Comparison of ENCODE assay signal across 16 mouse cellular contexts in genomic region chr6:137576091-137576490, GRCm38 (mm10).
"Had no signal": no experiment of that assay in that cellular context is flagged by ENCODE, and none has a peak within 500 bp of the region (broad histone marks: within the 10 kb centered on the region; RNA-seq: fewer than 3 reads in every experiment).

No protein-coding gene starts in this region.

- H3K36me3 ChIP-seq: midbrain, embryonic 13.5 days; midbrain, embryonic 15.5 days; neural tube, embryonic 12.5 days; stomach, embryonic 15.5 days had no signal

- H3K4me1 ChIP-seq: midbrain, embryonic 13.5 days; midbrain, embryonic 15.5 days; neural tube, embryonic 12.5 days had no signal

- H3K9me3 ChIP-seq: megakaryocyte, embryonic 14.5 days; midbrain, embryonic 13.5 days; midbrain, embryonic 15.5 days; neural tube, embryonic 12.5 days; stomach, embryonic 15.5 days had no signal

- H3K27ac ChIP-seq: midbrain, embryonic 13.5 days; midbrain, embryonic 15.5 days; neural tube, embryonic 12.5 days; stomach, embryonic 15.5 days; stomach, postnatal 0 days had no signal

- H3K9ac ChIP-seq: lung, embryonic 14.5 days; midbrain, embryonic 13.5 days; midbrain, embryonic 15.5 days; neural tube, embryonic 12.5 days; stomach, embryonic 15.5 days had no signal

- H3K4me2 ChIP-seq: lung, embryonic 14.5 days; midbrain, embryonic 11.5 days; midbrain, embryonic 13.5 days; midbrain, embryonic 15.5 days; neural tube, embryonic 12.5 days; stomach, embryonic 15.5 days had no signal

- H3K4me3 ChIP-seq: megakaryocyte, embryonic 14.5 days; midbrain, embryonic 13.5 days; midbrain, embryonic 15.5 days; neural tube, embryonic 12.5 days; stomach, embryonic 15.5 days had no signal

- DNase-seq: lung, adult 18-20 months; lung, embryonic 14.5 days; lung, postnatal 10 days; lung, postnatal 4 days; right cerebral cortex, adult 18-20 months; right cerebral cortex, postnatal 25 days; right cerebral cortex, postnatal 4 days; thymus, adult 2 months; thymus, postnatal 25 days had no signal

- H3K27me3 ChIP-seq: megakaryocyte, embryonic 14.5 days; midbrain, embryonic 13.5 days; midbrain, embryonic 15.5 days; neural tube, embryonic 12.5 days; stomach, embryonic 15.5 days had no signal

- ATAC-seq: midbrain, embryonic 13.5 days; midbrain, embryonic 15.5 days had no signal
